Mouse (Mus musculus) forebrain, embryonic 12.5 days (tissue): ENCODE measurements at regions not wholly inside any gene's neighbourhood (a gene's known extent, or its start where the extent isn't known, plus 50 kb on each side); places are given as distances from the start of the nearest gene placed in this dataset.

Experiments
- ATAC-seq: fragments of 200-750 bp; cut with Nextera tagmentation; 2 replicates; pipeline ENCODE4 v1.8.0; 2017; ENCODE audit warnings: moderate TSS enrichment; ENCODE audit not compliant: low FRiP score
- H3K27ac ChIP-seq: fragments of 300-500 bp; sonication (generic); 2 replicates; pipeline ENCODE4 v1.5.1; 2016; ENCODE audit warnings: mild to moderate bottlenecking
- H3K27me3 ChIP-seq: fragments of 300-500 bp; sonication (generic); 2 replicates; pipeline ENCODE4 v1.6.1; 2016; ENCODE audit warnings: mild to moderate bottlenecking
- H3K36me3 ChIP-seq: fragments of 300-500 bp; sonication (generic); replicated peaks from 2 replicates; pipeline ENCODE4 v1.6.1; 2016; ENCODE audit warnings: mild to moderate bottlenecking
- H3K4me1 ChIP-seq: fragments of 300-500 bp; sonication (generic); 2 replicates; pipeline ENCODE4 v1.6.1; 2016
- H3K4me2 ChIP-seq: fragments of 300-500 bp; sonication (generic); 2 replicates; pipeline ENCODE4 v1.6.1; 2016; ENCODE audit warnings: mild to moderate bottlenecking, moderate library complexity
- H3K4me3 ChIP-seq: fragments of 300-500 bp; sonication (generic); replicated peaks from 2 replicates; pipeline ENCODE4 v1.5.1; 2016; ENCODE audit warnings: mild to moderate bottlenecking
- H3K9ac ChIP-seq: fragments of 300-500 bp; sonication (generic); 2 replicates; pipeline ENCODE4 v1.6.1; 2016; ENCODE audit warnings: mild to moderate bottlenecking
- H3K9me3 ChIP-seq: fragments of 300-500 bp; sonication (generic); 2 replicates; pipeline ENCODE4 v1.6.1; 2016
- WGBS: fragments of 180-500 bp; shearing (Covaris S2); methylation state at CpG from one replicate; pipeline ENCODE4 v1.1.7; 2016; 5-methylcytosine and 5-hydroxymethylcytosine counted together

GRCm38 (mm10) chr5:51853456-51854124, 286.1 kb upstream of the Ppargc1a start:
- no peak overlapping the region for H3K27ac ChIP-seq
- WGBS = 67% methylated on average over 9 of the region's 9 CpGs
- no peaks in the 10 kb centered on the region for H3K4me1 ChIP-seq
- no peak overlapping the region for H3K4me2 ChIP-seq
- no peak overlapping the region for H3K4me3 ChIP-seq
- H3K27me3 ChIP-seq = no peaks in the 10 kb centered on the region
- no peak for ATAC-seq
- H3K9ac ChIP-seq = no peak overlapping the region
- no peaks in the 10 kb centered on the region for H3K36me3 ChIP-seq
- H3K9me3 ChIP-seq = no peaks in the 10 kb centered on the region

- Histone ChIP-seq H3K9me3 (no peaks in the 10 kb centered on the region), H3K4me2 (no peak overlapping the region), H3K27me3 (no peaks in the 10 kb centered on the region), H3K36me3 (no peaks in the 10 kb centered on the region), H3K4me3 (no peak overlapping the region), H3K9ac (no peak overlapping the region), H3K27ac (no peak overlapping the region), H3K4me1 (no peaks in the 10 kb centered on the region)
- 87% methylated on average over 9 of the region's 9 CpGs for WGBS
- no peak for ATAC-seq
Measured at GRCm38 (mm10) chr5:51850091-51850490, 282.6 kb upstream of the Ppargc1a start.

DNA sequence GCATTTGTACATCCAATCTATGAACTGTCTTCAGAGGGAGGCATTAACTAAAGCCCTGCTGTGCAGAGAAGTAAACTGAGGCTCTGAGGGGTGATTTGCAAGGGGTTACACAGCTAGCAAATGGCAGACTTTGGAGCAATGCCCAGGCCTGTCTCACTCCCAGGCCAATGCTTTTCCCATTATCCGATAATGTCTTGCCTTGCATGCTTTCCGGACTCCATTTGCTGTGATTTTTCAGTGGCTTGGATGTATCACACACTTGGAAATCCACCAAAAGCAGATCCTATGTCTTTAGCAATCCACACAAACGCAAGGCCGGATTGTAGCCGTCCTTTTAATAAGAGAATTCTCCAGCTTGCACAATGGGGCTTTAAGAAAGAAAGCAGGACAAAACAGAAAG, 281.7 kb upstream of the Ppargc1a start:
- Histone ChIP-seq H3K27ac (no peak overlapping the region), H3K4me3 (no peak overlapping the region), H3K9me3 (no peaks in the 10 kb centered on the region), H3K27me3 (no peaks in the 10 kb centered on the region), H3K9ac (no peak overlapping the region), H3K36me3 (no peaks in the 10 kb centered on the region), H3K4me1 (no peaks in the 10 kb centered on the region), H3K4me2 (no peak overlapping the region)
- WGBS = 86% methylated on average over 5 of the region's 5 CpGs
- ATAC-seq = no peak

GRCm38 (mm10) chr5:51842189-51842588, 274.7 kb upstream of the Ppargc1a start:
- WGBS = 77% methylated on average over 5 of the region's 5 CpGs
- Histone ChIP-seq H3K27ac (no peak overlapping the region), H3K27me3 (no peaks in the 10 kb centered on the region), H3K4me1 (no peaks in the 10 kb centered on the region), H3K36me3 (no peaks in the 10 kb centered on the region), H3K9me3 (no peaks in the 10 kb centered on the region), H3K4me3 (no peak overlapping the region), H3K9ac (no peak overlapping the region), H3K4me2 (no peak overlapping the region)
- no peak for ATAC-seq

DNA sequence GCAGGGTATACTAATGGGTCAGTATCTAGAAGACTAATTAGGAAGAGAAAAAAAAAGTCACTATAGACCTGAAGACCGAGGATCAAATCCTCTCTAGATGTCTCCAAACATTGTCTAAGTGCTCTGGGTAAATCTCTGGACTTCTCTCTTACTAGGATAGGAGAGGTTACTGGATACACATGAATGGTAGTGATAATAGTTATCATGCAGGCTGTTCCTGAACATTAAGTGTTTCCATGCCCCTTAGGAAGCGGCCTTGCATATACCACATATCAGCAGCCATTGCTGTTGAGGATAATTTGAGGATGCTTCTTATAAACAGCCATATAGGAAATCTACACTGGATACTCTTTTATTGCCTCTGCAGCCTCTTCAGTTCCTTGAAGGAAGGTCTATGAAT, 274.2 kb upstream of the Ppargc1a start:
- no peaks in the 10 kb centered on the region for H3K9me3 ChIP-seq
- H3K4me2 ChIP-seq = no peak overlapping the region
- no peaks in the 10 kb centered on the region for H3K27me3 ChIP-seq
- no peaks in the 10 kb centered on the region for H3K36me3 ChIP-seq
- WGBS = 97% methylated on average over 2 of the region's 2 CpGs
- no peak overlapping the region for H3K27ac ChIP-seq
- H3K4me3 ChIP-seq = no peak overlapping the region
- no peak for ATAC-seq
- H3K4me1 ChIP-seq = no peaks in the 10 kb centered on the region
- H3K9ac ChIP-seq = no peak overlapping the region

GRCm38 (mm10) chr5:51840638-51841329, 273.3 kb upstream of the Ppargc1a start:
- Histone ChIP-seq H3K4me1 (no peaks in the 10 kb centered on the region), H3K36me3 (no peaks in the 10 kb centered on the region), H3K9ac (no peak overlapping the region), H3K27ac (no peak overlapping the region), H3K4me3 (no peak overlapping the region), H3K27me3 (no peaks in the 10 kb centered on the region), H3K9me3 (no peaks in the 10 kb centered on the region), H3K4me2 (no peak overlapping the region)
- 85% methylated on average over 8 of the region's 11 CpGs for WGBS
- ATAC-seq = no peak

- no peak for ATAC-seq
- no peak overlapping the region for H3K4me2 ChIP-seq
- H3K27me3 ChIP-seq = no peaks in the 10 kb centered on the region
- no peak overlapping the region for H3K9ac ChIP-seq
- no peaks in the 10 kb centered on the region for H3K36me3 ChIP-seq
- H3K4me3 ChIP-seq = no peak overlapping the region
- H3K27ac ChIP-seq = no peak overlapping the region
- no peaks in the 10 kb centered on the region for H3K9me3 ChIP-seq
- WGBS = 68% methylated on average over 4 of the region's 4 CpGs
- no peaks in the 10 kb centered on the region for H3K4me1 ChIP-seq
Measured at GRCm38 (mm10) chr5:51839292-51839691, 271.8 kb upstream of the Ppargc1a start.

GRCm38 (mm10) chr5:51830551-51830950, 263.0 kb upstream of the Ppargc1a start:
- no peak for ATAC-seq
- Histone ChIP-seq H3K4me3 (no peak overlapping the region), H3K36me3 (no peaks in the 10 kb centered on the region), H3K4me1 (no peaks in the 10 kb centered on the region), H3K4me2 (no peak overlapping the region), H3K9ac (no peak overlapping the region), H3K27me3 (no peaks in the 10 kb centered on the region), H3K27ac (no peak overlapping the region), H3K9me3 (no peaks in the 10 kb centered on the region)
- WGBS = 83% methylated on average over 6 of the region's 6 CpGs

GRCm38 (mm10) chr5:51830015-51830414, 262.5 kb upstream of the Ppargc1a start:
- H3K27me3 ChIP-seq = no peaks in the 10 kb centered on the region
- no peak overlapping the region for H3K9ac ChIP-seq
- H3K9me3 ChIP-seq = no peaks in the 10 kb centered on the region
- H3K4me1 ChIP-seq = no peaks in the 10 kb centered on the region
- H3K4me3 ChIP-seq = no peak overlapping the region
- ATAC-seq = no peak
- 82% methylated on average over 2 of the region's 2 CpGs for WGBS
- H3K27ac ChIP-seq = no peak overlapping the region
- no peaks in the 10 kb centered on the region for H3K36me3 ChIP-seq
- no peak overlapping the region for H3K4me2 ChIP-seq

GRCm38 (mm10) chr5:51829606-51830005, 262.1 kb upstream of the Ppargc1a start:
- Histone ChIP-seq H3K9ac (no peak overlapping the region), H3K27ac (no peak overlapping the region), H3K4me1 (no peaks in the 10 kb centered on the region), H3K27me3 (no peaks in the 10 kb centered on the region), H3K36me3 (no peaks in the 10 kb centered on the region), H3K9me3 (no peaks in the 10 kb centered on the region), H3K4me2 (no peak overlapping the region), H3K4me3 (no peak overlapping the region)
- no peak for ATAC-seq
- WGBS = 75% methylated on average over 3 of the region's 3 CpGs

DNA sequence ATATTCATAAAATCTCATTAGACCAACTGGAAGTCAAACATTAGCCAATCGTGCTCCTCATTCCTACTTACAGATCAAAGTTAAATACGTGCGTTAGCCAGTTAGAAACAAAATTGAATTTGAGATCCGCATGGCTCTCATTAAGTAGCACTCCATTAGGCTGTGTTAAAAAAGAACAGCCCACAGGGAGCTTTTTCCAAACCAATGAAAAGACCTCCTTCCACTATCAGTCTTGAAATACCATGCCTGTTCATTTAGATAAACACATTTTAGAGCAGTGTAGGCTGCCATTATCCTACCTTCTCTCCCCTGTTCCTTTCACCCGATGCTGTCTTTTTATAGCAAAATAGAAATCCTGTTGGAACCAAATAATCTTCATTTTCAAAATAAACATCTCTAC, 261.5 kb upstream of the Ppargc1a start:
- Histone ChIP-seq H3K9me3 (no peaks in the 10 kb centered on the region), H3K36me3 (no peaks in the 10 kb centered on the region), H3K4me2 (no peak overlapping the region), H3K4me3 (no peak overlapping the region), H3K27ac (no peak overlapping the region), H3K4me1 (no peaks in the 10 kb centered on the region), H3K9ac (no peak overlapping the region), H3K27me3 (no peaks in the 10 kb centered on the region)
- WGBS = 72% methylated on average over 5 of the region's 5 CpGs
- ATAC-seq = no peak

GRCm38 (mm10) chr5:51826269-51826668, 258.7 kb upstream of the Ppargc1a start:
- no peak for ATAC-seq
- WGBS = 63% methylated on average over 1 of the region's 1 CpGs
- no peaks in the 10 kb centered on the region for H3K4me1 ChIP-seq
- no peaks in the 10 kb centered on the region for H3K9me3 ChIP-seq
- no peak overlapping the region for H3K9ac ChIP-seq
- no peaks in the 10 kb centered on the region for H3K36me3 ChIP-seq
- H3K27me3 ChIP-seq = no peaks in the 10 kb centered on the region
- H3K27ac ChIP-seq = no peak overlapping the region
- no peak overlapping the region for H3K4me3 ChIP-seq
- no peak overlapping the region for H3K4me2 ChIP-seq

- no peak for ATAC-seq
- 93% methylated on average over 3 of the region's 3 CpGs for WGBS
- Histone ChIP-seq H3K27me3 (no peaks in the 10 kb centered on the region), H3K27ac (no peak overlapping the region), H3K4me1 (no peaks in the 10 kb centered on the region), H3K4me3 (no peak overlapping the region), H3K9me3 (no peaks in the 10 kb centered on the region), H3K9ac (no peak overlapping the region), H3K4me2 (no peak overlapping the region), H3K36me3 (no peaks in the 10 kb centered on the region)
Measured at GRCm38 (mm10) chr5:51825584-51826088, 258.1 kb upstream of the Ppargc1a start.
